Mouse (Mus musculus) CD4-positive, CD25-positive, alpha-beta regulatory T cell, adult 2 months (primary cell): ENCODE results near the gene Myom1.

Experiments
- DNase-seq: peaks from one replicate; pipeline ENCODE4 v3.0.0-alpha.2; 2012; ENCODE audit warnings: low read depth, low spot score

Gene Myom1

GRCm38 (mm10) chr17:71002081-71002743 is at the start of gene Myom1:
Myom1 (plus strand) TSS chr17:71002633.
- DNase-seq, result peak; percentile 98

- DNase-seq, result peak; percentile 73
Measured at GRCm38 (mm10) chr17:70963546-70963945, 38.9 kb upstream of the Myom1 start.

GRCm38 (mm10) chr17:70965281-70965680 is 37.2 kb upstream of the Myom1 start:
- no peak for DNase-seq

GRCm38 (mm10) chr17:70966126-70966525 is 36.3 kb upstream of the Myom1 start:
- DNase-seq, result no peak

GRCm38 (mm10) chr17:70967191-70967590 is 35.2 kb upstream of the Myom1 start:
- no peak for DNase-seq

- DNase-seq, result peak; percentile 35
Measured at GRCm38 (mm10) chr17:70967646-70968045, 34.8 kb upstream of the Myom1 start.

GRCm38 (mm10) chr17:70968606-70969191 is 33.7 kb upstream of the Myom1 start:
- peak; percentile 75 for DNase-seq

GRCm38 (mm10) chr17:70971206-70971605 is 31.2 kb upstream of the Myom1 start:
- DNase-seq, result no peak

GRCm38 (mm10) chr17:70973398-70973797 is 29.0 kb upstream of the Myom1 start:
- DNase-seq, result peak; percentile 75

GRCm38 (mm10) chr17:70974065-70974464 is 28.4 kb upstream of the Myom1 start:
- peak; percentile 55 for DNase-seq

GRCm38 (mm10) chr17:70977799-70978198 is 24.6 kb upstream of the Myom1 start:
- peak; percentile 58 for DNase-seq

GRCm38 (mm10) chr17:70979345-70980223 is 22.8 kb upstream of the Myom1 start:
- DNase-seq, result peak; percentile 75

- peak; percentile 70 for DNase-seq
Measured at GRCm38 (mm10) chr17:70985501-70986354, 16.7 kb upstream of the Myom1 start.

- DNase-seq, result peak; percentile 58
Measured at GRCm38 (mm10) chr17:70986355-70986740, 16.1 kb upstream of the Myom1 start.

GRCm38 (mm10) chr17:70986831-70987660 is 15.4 kb upstream of the Myom1 start:
- DNase-seq, result peak; percentile 77

GRCm38 (mm10) chr17:70988337-70988767 is 14.1 kb upstream of the Myom1 start:
- DNase-seq, result no peak

GRCm38 (mm10) chr17:70989430-70989829 is 13.0 kb upstream of the Myom1 start:
- peak; percentile 30 for DNase-seq

- DNase-seq, result peak; percentile 64
Measured at GRCm38 (mm10) chr17:70989991-70990390, 12.4 kb upstream of the Myom1 start.

- DNase-seq, result peak; percentile 88
Measured at GRCm38 (mm10) chr17:70990403-70991303, 11.8 kb upstream of the Myom1 start.
